Mouse (Mus musculus) midbrain, embryonic 15.5 days (tissue): ENCODE data around the gene Dmxl2. TPM values are rescaled to one million over a fixed set of nuclear protein-coding genes. Genes with fewer than 3 reads are reported as not detected.

ENCODE experiments used
- ATAC-seq: fragments of 200-750 bp; cut with Nextera tagmentation; replicated peaks from 2 replicates; pipeline ENCODE4 v1.8.0; 2017; ENCODE audit warnings: moderate TSS enrichment
- H3K27ac ChIP-seq: fragments of 300-500 bp; sonication (generic); 2 replicates; pipeline ENCODE4 v1.5.1; 2015; ENCODE audit warnings: mild to moderate bottlenecking, inconsistent platforms
- H3K27me3 ChIP-seq: fragments of 300-500 bp; sonication (generic); replicated peaks from 2 replicates; pipeline ENCODE4 v1.6.1; 2015; ENCODE audit warnings: inconsistent platforms
- H3K36me3 ChIP-seq: fragments of 300-500 bp; sonication (generic); replicated peaks from 2 replicates; pipeline ENCODE4 v1.6.1; 2015; ENCODE audit warnings: inconsistent platforms
- H3K4me1 ChIP-seq: fragments of 300-500 bp; sonication (generic); 2 replicates; pipeline ENCODE4 v1.6.1; 2015; ENCODE audit warnings: inconsistent platforms
- H3K4me2 ChIP-seq: fragments of 300-500 bp; sonication (generic); 2 replicates; pipeline ENCODE4 v1.6.1; 2015; ENCODE audit warnings: inconsistent platforms, mild to moderate bottlenecking, moderate library complexity
- H3K4me3 ChIP-seq: fragments of 300-500 bp; sonication (generic); 2 replicates; pipeline ENCODE4 v1.5.1; 2015; ENCODE audit warnings: mild to moderate bottlenecking, inconsistent platforms
- H3K9ac ChIP-seq: fragments of 300-500 bp; sonication (generic); 2 replicates; pipeline ENCODE4 v1.6.1; 2015; ENCODE audit warnings: mild to moderate bottlenecking, inconsistent platforms
- H3K9me3 ChIP-seq: fragments of 300-500 bp; sonication (generic); 2 replicates; pipeline ENCODE4 v1.6.1; 2016; ENCODE audit warnings: inconsistent platforms
- WGBS: fragments of 180-500 bp; shearing (Covaris S2); methylation state at CpG from one replicate; pipeline ENCODE4 v1.1.7; 2015; ENCODE audit warnings: mixed read lengths; 5-methylcytosine and 5-hydroxymethylcytosine counted together
- polyA plus RNA-seq: library from polyadenylated mRNA; unstranded; fragments of >200 nt; fragmentation: Nextera tagmentation; extraction: Ambion mirVana; gene quantifications from 2 replicates; pipeline ENCODE4 v1.2.1, GENCODE M21; 2015

Gene Dmxl2
- polyA plus RNA-seq, 1 experiment from 2014 or later = 63.2 TPM

- Histone ChIP-seq H3K9me3 (no peaks in the 10 kb centered on the region), H3K4me2 (no peak overlapping the region), H3K36me3 (no peaks in the 10 kb centered on the region), H3K4me3 (no peak overlapping the region), H3K9ac (no peak overlapping the region), H3K27me3 (no peaks in the 10 kb centered on the region), H3K27ac (no peak overlapping the region), H3K4me1 (no peaks in the 10 kb centered on the region)
- 85% methylated on average over 2 of the region's 2 CpGs for WGBS
- no peak for ATAC-seq
Measured at GRCm38 (mm10) chr9:54490431-54490830, 11.0 kb downstream of the Dmxl2 start.

- no peaks in the 10 kb centered on the region for H3K36me3 ChIP-seq
- no peak overlapping the region for H3K9ac ChIP-seq
- H3K27me3 ChIP-seq = no peaks in the 10 kb centered on the region
- no peak overlapping the region for H3K27ac ChIP-seq
- ATAC-seq = no peak
- H3K4me2 ChIP-seq = no peak overlapping the region
- WGBS = 85% methylated on average over 2 of the region's 2 CpGs
- H3K4me1 ChIP-seq = no peaks in the 10 kb centered on the region
- H3K4me3 ChIP-seq = no peak overlapping the region
- no peaks in the 10 kb centered on the region for H3K9me3 ChIP-seq
Measured at GRCm38 (mm10) chr9:54489599-54489998, 11.8 kb downstream of the Dmxl2 start.

GRCm38 (mm10) chr9:54484927-54485326 is 16.5 kb downstream of the Dmxl2 start:
- WGBS = 94% methylated on average over 2 of the region's 2 CpGs

GRCm38 (mm10) chr9:54483215-54483614 is 18.2 kb downstream of the Dmxl2 start:
- ATAC-seq = no peak
- H3K27ac ChIP-seq = no peak overlapping the region

More at GRCm38 (mm10) chr9:54484927-54485326, 16.5 kb downstream of the Dmxl2 start:
- Histone ChIP-seq H3K9me3 (no peaks in the 10 kb centered on the region), H3K27ac (no peak overlapping the region), H3K4me3 (no peak overlapping the region), H3K9ac (no peak overlapping the region), H3K27me3 (no peaks in the 10 kb centered on the region), H3K4me2 (no peak overlapping the region), H3K4me1 (peaks cover 2% of the 10 kb centered on the region; the same call in 1 of the 2 replicates), H3K36me3 (no peaks in the 10 kb centered on the region)
- no peak for ATAC-seq

DNA sequence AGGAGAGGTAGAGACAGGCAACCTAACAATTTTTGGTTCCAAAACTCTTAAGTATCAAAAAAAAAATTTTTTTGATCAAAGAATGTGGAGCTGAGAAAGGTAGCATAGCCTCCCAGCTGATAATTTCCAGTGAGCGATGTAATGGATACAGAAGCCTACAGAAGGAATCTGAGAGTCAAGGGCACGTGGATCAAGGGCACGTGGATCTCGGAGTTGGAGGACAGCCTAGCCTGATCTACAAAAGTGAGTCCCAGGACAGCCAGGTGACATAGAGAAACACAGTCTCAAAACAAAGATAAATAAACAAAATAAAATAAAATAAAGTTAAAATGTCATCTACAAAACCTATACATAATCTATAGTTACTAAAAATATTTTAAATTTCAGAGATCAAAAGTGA is 18.7 kb downstream of the Dmxl2 start:
- H3K9me3 ChIP-seq = no peaks in the 10 kb centered on the region
- no peaks in the 10 kb centered on the region for H3K27me3 ChIP-seq
- WGBS = 89% methylated on average over 4 of the region's 4 CpGs
- no peak for ATAC-seq
- H3K4me2 ChIP-seq = no peak overlapping the region
- peaks cover 2% of the 10 kb centered on the region; the same call in 1 of the 2 replicates for H3K4me1 ChIP-seq
- H3K36me3 ChIP-seq = no peaks in the 10 kb centered on the region
- no peak overlapping the region for H3K27ac ChIP-seq
- H3K4me3 ChIP-seq = no peak overlapping the region
- no peak overlapping the region for H3K9ac ChIP-seq

More at GRCm38 (mm10) chr9:54483215-54483614, 18.2 kb downstream of the Dmxl2 start:
- Histone ChIP-seq H3K4me3 (no peak overlapping the region), H3K4me2 (no peak overlapping the region), H3K9me3 (no peaks in the 10 kb centered on the region), H3K4me1 (peaks cover 2% of the 10 kb centered on the region; the same call in 1 of the 2 replicates), H3K36me3 (no peaks in the 10 kb centered on the region), H3K9ac (no peak overlapping the region), H3K27me3 (no peaks in the 10 kb centered on the region)
- WGBS = 67% methylated on average over 4 of the region's 4 CpGs

DNA sequence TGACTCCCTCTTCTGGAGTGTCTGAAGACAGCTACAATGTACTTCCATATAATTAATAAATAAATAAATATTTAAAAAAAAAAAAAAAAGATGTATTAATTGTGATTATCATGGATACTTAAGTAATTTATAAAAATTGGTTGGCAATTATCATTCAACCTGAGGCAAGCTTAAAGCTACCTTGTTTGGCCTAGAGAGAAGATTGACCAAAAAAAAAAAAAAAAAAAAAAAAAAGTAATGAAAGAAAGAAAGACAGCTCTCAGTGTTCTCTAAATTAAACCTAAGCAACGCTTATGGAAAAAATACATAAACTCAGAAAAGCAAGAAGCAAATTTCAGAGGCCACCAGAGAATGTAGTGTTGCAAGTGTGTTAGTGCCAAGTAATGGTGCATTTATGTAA is 22.4 kb downstream of the Dmxl2 start:
- Histone ChIP-seq H3K36me3 (0 out of 2 replicates have a peak, but pooled peaks cover 7% of the 10 kb centered on the region), H3K27me3 (no peaks in the 10 kb centered on the region), H3K4me2 (no peak overlapping the region), H3K27ac (no peak overlapping the region), H3K4me1 (peaks cover 2% of the 10 kb centered on the region; the same call in 1 of the 2 replicates), H3K9ac (no peak overlapping the region), H3K4me3 (no peak overlapping the region), H3K9me3 (no peaks in the 10 kb centered on the region)
- no peak for ATAC-seq
- 92% methylated on average over 1 of the region's 1 CpGs for WGBS

GRCm38 (mm10) chr9:54478117-54478516 is 23.3 kb downstream of the Dmxl2 start:
- 68% methylated on average over 3 of the region's 3 CpGs for WGBS
- Histone ChIP-seq H3K9ac (no peak overlapping the region), H3K9me3 (no peaks in the 10 kb centered on the region), H3K4me1 (peaks cover 1% of the 10 kb centered on the region; the same call in 1 of the 2 replicates), H3K4me3 (no peak overlapping the region), H3K36me3 (0 out of 2 replicates have a peak, but pooled peaks cover 7% of the 10 kb centered on the region), H3K27me3 (no peaks in the 10 kb centered on the region), H3K27ac (no peak overlapping the region), H3K4me2 (no peak overlapping the region)
- ATAC-seq = no peak

DNA sequence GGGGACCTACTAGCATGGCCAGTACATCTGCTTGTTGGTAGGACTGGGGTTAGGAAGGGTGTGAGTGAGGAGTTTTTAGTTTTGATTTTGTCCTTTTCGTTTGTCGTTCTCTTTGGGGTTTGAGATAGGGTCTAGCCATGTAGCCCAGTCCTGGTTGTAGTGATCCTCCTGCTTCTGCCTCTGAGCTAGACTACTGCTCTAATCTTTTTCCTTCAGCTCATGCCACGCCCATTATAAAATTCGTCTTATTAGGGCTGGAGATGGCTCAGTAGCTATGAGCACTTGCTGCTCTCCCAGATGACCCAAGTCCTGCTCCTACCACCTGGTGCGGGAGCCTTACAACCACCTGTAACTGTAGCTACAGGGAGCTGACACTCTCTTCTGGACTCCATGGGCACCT is 26.9 kb downstream of the Dmxl2 start:
- Histone ChIP-seq H3K4me1 (no peaks in the 10 kb centered on the region), H3K27ac (no peak overlapping the region), H3K4me2 (no peak overlapping the region), H3K36me3 (0 out of 2 replicates have a peak, but pooled peaks cover 7% of the 10 kb centered on the region), H3K4me3 (no peak overlapping the region), H3K9ac (no peak overlapping the region), H3K27me3 (no peaks in the 10 kb centered on the region), H3K9me3 (no peaks in the 10 kb centered on the region)
- no peak for ATAC-seq
- WGBS = 88% methylated on average over 5 of the region's 5 CpGs

DNA sequence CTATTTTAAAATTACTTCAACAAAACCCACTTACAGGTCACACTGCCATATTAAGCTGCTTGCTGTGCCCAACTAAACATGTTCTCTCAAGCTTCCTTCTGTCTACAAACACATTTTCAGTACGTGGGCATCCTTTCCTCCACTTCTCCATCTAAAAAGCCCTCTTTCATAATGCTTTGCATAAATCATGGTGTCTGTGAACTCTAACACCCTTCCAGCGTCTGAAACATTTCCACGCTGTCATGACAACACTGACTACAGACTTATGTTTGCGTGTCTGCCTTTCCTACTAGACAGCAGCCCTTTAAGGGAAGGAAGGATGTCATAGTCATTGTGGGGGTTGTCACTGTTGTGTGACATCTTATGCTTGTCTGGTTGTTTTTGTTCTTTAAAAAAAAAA is 27.4 kb downstream of the Dmxl2 start:
- H3K27me3 ChIP-seq = no peaks in the 10 kb centered on the region
- H3K27ac ChIP-seq = no peak overlapping the region
- no peak overlapping the region for H3K9ac ChIP-seq
- 59% methylated on average over 4 of the region's 4 CpGs for WGBS
- H3K4me1 ChIP-seq = no peaks in the 10 kb centered on the region
- no peak overlapping the region for H3K4me3 ChIP-seq
- H3K36me3 ChIP-seq = 0 out of 2 replicates have a peak, but pooled peaks cover 7% of the 10 kb centered on the region
- no peak overlapping the region for H3K4me2 ChIP-seq
- ATAC-seq = no peak
- H3K9me3 ChIP-seq = no peaks in the 10 kb centered on the region

GRCm38 (mm10) chr9:54472784-54473183 is 28.6 kb downstream of the Dmxl2 start:
- no peak overlapping the region for H3K27ac ChIP-seq
- 85% methylated on average over 3 of the region's 3 CpGs for WGBS
- H3K36me3 ChIP-seq = 0 out of 2 replicates have a peak, but pooled peaks cover 7% of the 10 kb centered on the region
- no peak overlapping the region for H3K4me3 ChIP-seq
- H3K9ac ChIP-seq = no peak overlapping the region
- no peak overlapping the region for H3K4me2 ChIP-seq
- H3K4me1 ChIP-seq = no peaks in the 10 kb centered on the region
- no peak for ATAC-seq
- no peaks in the 10 kb centered on the region for H3K9me3 ChIP-seq
- H3K27me3 ChIP-seq = no peaks in the 10 kb centered on the region

DNA sequence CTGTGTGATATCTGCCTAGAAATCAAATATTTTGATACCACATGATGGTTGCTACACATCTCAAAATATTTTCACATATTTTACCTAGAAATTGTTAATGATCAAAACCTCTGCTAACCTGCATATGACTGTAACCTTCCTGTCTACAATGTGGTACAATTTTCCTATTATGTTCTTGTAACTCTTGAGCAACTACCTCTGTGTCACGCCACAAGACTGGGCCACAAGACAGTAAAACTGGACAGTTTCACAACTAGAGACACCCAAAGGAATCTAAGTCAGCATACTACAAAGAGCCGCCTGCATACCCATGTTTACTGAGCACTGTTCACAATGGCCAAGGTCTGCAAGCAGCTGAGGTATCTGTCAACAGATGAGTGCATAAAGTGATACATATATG is 32.1 kb downstream of the Dmxl2 start:
- ATAC-seq = no peak
- no peaks in the 10 kb centered on the region for H3K9me3 ChIP-seq
- WGBS = 90% methylated on average over 2 of the region's 2 CpGs
- H3K27me3 ChIP-seq = no peaks in the 10 kb centered on the region
- H3K36me3 ChIP-seq = 0 out of 2 replicates have a peak, but pooled peaks cover 4% of the 10 kb centered on the region
- no peaks in the 10 kb centered on the region for H3K4me1 ChIP-seq
- H3K27ac ChIP-seq = no peak overlapping the region
- H3K4me2 ChIP-seq = no peak overlapping the region
- no peak overlapping the region for H3K4me3 ChIP-seq
- H3K9ac ChIP-seq = no peak overlapping the region

DNA sequence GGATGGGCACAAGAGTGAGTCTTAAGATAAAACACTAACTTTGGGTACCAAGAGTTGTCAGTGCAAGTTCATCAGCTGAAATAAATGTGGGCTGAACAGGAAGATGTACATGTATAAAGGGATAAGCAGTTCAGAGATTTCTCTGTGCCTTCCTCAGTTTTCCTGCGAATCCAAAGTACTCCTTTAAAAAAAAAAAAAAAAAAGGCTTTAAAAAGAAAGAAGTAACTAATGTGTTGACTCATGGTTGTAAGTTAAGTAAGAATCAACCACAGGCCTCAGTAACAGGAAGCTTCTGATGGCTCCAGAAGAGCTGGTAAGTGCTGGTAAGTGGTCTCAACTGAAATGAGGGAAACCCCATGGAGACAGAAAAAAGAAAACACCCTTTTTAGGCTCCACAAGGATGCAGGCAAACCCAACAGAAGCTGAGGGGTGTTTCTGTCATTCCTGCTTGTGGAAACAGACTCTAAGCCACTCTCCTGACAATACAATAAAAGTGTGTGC is 33.9 kb downstream of the Dmxl2 start:
- Histone ChIP-seq H3K9ac (no peak overlapping the region), H3K27me3 (no peaks in the 10 kb centered on the region), H3K36me3 (0 out of 2 replicates have a peak, but pooled peaks cover 4% of the 10 kb centered on the region), H3K4me1 (no peaks in the 10 kb centered on the region), H3K4me3 (no peak overlapping the region), H3K4me2 (no peak overlapping the region), H3K9me3 (no peaks in the 10 kb centered on the region), H3K27ac (no peak overlapping the region)
- 92% methylated on average over 1 of the region's 1 CpGs for WGBS
- no peak for ATAC-seq

DNA sequence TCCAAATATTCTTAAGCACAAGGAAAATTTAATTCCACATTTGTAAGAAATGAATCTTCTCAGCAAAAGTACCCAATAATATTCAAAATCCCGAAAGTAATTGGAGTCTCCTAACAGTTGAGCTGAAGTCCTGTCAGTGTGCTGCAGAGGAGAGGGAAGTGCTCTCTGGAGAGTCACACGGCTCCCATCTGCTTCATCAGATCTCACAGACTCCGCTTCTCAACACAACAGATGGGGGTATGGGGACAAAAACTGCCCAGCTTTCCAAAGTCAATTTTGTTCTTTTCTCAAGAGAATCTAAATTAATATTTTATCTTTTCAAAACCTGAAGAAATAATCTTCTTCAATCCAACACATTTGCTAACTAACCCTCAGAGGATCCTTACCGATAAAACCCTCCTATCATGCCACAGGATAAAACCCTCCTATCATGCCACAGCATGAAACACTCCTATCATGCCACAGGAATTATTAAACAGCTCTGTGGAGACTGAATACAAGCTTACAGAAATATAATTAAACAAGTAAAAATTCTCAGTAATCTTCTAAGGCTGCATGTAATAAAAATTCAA is 37.9 kb downstream of the Dmxl2 start:
- no peak overlapping the region for H3K9ac ChIP-seq
- no peak overlapping the region for H3K27ac ChIP-seq
- H3K27me3 ChIP-seq = no peaks in the 10 kb centered on the region
- H3K4me3 ChIP-seq = no peak overlapping the region
- H3K4me1 ChIP-seq = no peaks in the 10 kb centered on the region
- no peak for ATAC-seq
- H3K9me3 ChIP-seq = no peaks in the 10 kb centered on the region
- 0 out of 2 replicates have a peak, but pooled peaks cover 12% of the 10 kb centered on the region for H3K36me3 ChIP-seq
- H3K4me2 ChIP-seq = no peak overlapping the region
- WGBS = 58% methylated on average over 4 of the region's 4 CpGs
